Mouse (Mus musculus): ENCODE results near the gene Sbk1.

Gene Sbk1

DNA sequence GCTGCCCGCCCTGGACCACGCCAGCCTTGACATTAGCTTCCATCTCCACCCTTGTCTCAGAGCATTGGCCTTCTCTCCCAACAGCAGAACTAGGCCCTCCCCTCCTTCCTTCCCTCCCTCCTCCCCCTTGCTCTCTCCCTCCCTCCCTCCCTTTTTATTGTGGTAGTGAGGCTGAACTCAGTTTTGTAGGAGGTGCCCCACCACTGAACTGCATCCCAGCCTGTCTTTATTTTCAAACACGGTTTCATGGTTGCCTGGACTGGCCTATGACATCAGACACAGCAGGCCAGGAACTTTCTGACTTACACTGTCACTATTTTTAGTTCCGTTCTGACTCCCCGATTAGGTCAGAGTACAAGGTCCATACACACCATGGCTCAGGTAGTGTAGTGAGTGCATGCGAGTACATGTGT is 67.8 kb downstream of the Sbk1 start:
- DNase-seq = no peak

DNA sequence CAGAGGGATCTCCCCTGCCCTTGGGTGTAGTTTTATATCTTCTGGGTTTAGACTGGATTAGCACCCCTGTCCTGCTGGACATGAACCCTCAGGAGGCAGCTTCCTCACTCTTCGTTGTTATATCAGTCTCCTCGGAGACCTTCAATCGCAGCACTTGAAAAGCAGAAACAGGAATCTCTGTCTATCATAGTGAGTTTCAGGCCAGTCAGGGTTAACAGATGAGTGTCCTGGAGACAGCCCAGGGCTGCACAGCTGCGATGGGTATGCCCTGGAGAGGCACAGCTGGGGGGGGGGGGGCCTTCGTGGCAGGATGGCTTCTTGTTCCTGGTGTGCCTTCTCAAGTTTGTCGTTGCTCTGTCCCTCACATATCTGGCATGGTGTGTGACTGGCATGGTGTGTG is 68.5 kb downstream of the Sbk1 start:
- DNase-seq = no peak
